Mouse (Mus musculus) liver, adult 2 months (tissue): ENCODE results near the gene Cpn2. TPM values are rescaled to one million over a fixed set of nuclear protein-coding genes. Genes with fewer than 3 reads are reported as not detected.

ENCODE experiments used
- DNase-seq: peaks from one replicate; pipeline ENCODE4 v3.0.0-alpha.2; 2011; ENCODE audit warnings: low read depth, low spot score; ENCODE audit errors: extremely low read depth
- H3K27ac ChIP-seq: fragments of 200-500 bp; replicated peaks from 2 replicates; pipeline ENCODE4 v1.5.1; 2012; ENCODE audit warnings: low read depth, mild to moderate bottlenecking, control low read depth, inconsistent platforms, low read length; ENCODE audit not compliant: insufficient read depth
- H3K27me3 ChIP-seq: fragments of 200-500 bp; 2 replicates; pipeline ENCODE4 v1.6.1; 2012; ENCODE audit warnings: mild to moderate bottlenecking, moderate library complexity, low read length, inconsistent platforms; ENCODE audit not compliant: control insufficient read depth, insufficient read depth
- H3K36me3 ChIP-seq: fragments of 200-500 bp; 2 replicates; pipeline ENCODE4 v1.6.1; 2012; ENCODE audit warnings: low read length, inconsistent platforms; ENCODE audit not compliant: control insufficient read depth, insufficient read depth
- H3K4me1 ChIP-seq: fragments of 200-500 bp; 2 replicates; pipeline ENCODE4 v1.6.1; 2011; ENCODE audit warnings: low read length; ENCODE audit not compliant: control insufficient read depth, insufficient read depth
- H3K4me3 ChIP-seq: fragments of 200-500 bp; 2 replicates; pipeline ENCODE4 v1.5.1; 2011; ENCODE audit warnings: low read depth, mild to moderate bottlenecking, control low read depth, low read length, moderate library complexity; ENCODE audit not compliant: insufficient read depth
- H3K79me2 ChIP-seq: fragments of 200-500 bp; 2 replicates; pipeline ENCODE4 v1.6.1; 2012; ENCODE audit warnings: inconsistent platforms, mild to moderate bottlenecking, low read length, moderate library complexity; ENCODE audit not compliant: control insufficient read depth, insufficient read depth
- H3K9ac ChIP-seq: fragments of 200-500 bp; 2 replicates; pipeline ENCODE4 v1.6.1; 2012; ENCODE audit warnings: low read depth, mild to moderate bottlenecking, control low read depth, inconsistent platforms, low read length
- CTCF ChIP-seq: fragments of 200-500 bp; IDR thresholded peaks from 2 replicates; pipeline ENCODE4 v1.5.1; 2011; ENCODE audit warnings: low read depth, low read length, control low read depth
- POLR2A ChIP-seq: fragments of 200-500 bp; IDR thresholded peaks from 2 replicates; pipeline ENCODE4 v1.6.1; 2011; ENCODE audit warnings: low read length, control low read depth; ENCODE audit not compliant: insufficient read depth; ENCODE audit errors: extremely low read depth
- WGBS: fragments of 180-500 bp; shearing (Covaris S2); methylation state at CpG from one replicate; pipeline ENCODE4 v1.1.7; 2018; 5-methylcytosine and 5-hydroxymethylcytosine counted together
- polyA plus RNA-seq: library from polyadenylated mRNA; depleted of rRNA; stranded (reverse); fragments of >200 nt; gene quantifications from 2 replicates; pipeline ENCODE4 v1.2.3, GENCODE M21; 2012
- total RNA-seq: library from RNA; depleted of rRNA; stranded (reverse); fragments of >200 nt; gene quantifications from 2 replicates; pipeline ENCODE4 v1.2.3, GENCODE M21; 2014

The Cpn2 gene
- total and polyA plus RNA-seq, 2 experiments = 137 to 263 TPM

DNA sequence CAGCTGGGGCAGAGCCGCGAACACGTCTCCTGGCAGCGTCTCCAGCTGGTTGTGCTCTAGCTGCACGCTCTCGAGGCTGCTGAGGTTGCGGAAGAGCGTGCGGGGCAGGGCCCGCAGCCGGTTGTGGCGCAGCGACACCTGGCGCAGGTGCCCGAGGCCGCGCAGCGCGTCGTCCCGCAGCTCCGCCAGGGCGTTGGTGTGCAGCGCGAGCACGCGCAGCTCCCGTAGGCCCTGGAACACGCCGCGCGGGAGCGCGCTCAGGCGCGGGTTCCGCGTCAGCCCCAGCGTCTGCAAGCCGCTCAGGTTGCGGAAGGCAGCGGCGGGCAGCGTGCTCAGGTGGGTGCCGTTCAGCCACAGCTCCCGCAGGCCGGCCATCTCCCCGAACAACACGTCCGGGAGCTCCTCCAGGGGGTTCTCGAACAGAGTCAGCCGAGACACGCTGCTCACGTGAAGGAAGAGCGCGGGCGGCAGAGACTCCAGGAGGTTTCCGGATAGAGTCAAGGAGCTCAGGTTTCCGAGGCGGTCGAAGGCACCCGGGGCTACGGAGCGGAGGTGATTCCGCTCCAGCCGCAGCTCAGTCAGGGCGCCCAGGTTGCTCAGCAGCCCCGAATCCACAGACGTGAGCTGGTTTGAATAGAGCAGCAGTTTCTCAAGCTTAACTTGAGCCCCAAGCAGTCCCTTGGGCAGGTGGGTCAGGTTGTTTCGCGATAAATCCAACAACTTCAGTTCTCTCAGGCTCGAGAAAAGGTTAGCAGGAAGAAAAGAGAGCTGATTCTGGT lies 41.5 kb upstream of the Cpn2 start:
- TF ChIP-seq POLR2A (no peak), CTCF (peak; percentile 54)
- peaks cover 17% of the 10 kb centered on the region for H3K4me1 ChIP-seq
- peak overlapping the region; percentile 48 for H3K4me3 ChIP-seq
- DNase-seq = peak; percentile 53
- 1% methylated on average over 72 of the region's 72 CpGs for WGBS
- peak overlapping the region; percentile 68 for H3K9ac ChIP-seq
- no peaks in the 10 kb centered on the region for H3K79me2 ChIP-seq
- peaks cover 3% of the 10 kb centered on the region; the same call in 1 of the 2 replicates for H3K36me3 ChIP-seq
- H3K27me3 ChIP-seq = no peaks in the 10 kb centered on the region
- no peak overlapping the region for H3K27ac ChIP-seq

- TF ChIP-seq CTCF = no peak
- TF ChIP-seq POLR2A = no peak
- no peak for DNase-seq
- Histone ChIP-seq H3K4me1 (peaks cover 17% of the 10 kb centered on the region), H3K9ac (peak overlapping the region; percentile 68), H3K4me3 (peak overlapping the region; percentile 48), H3K79me2 (no peaks in the 10 kb centered on the region), H3K36me3 (peaks cover 3% of the 10 kb centered on the region; the same call in 1 of the 2 replicates), H3K27me3 (no peaks in the 10 kb centered on the region), H3K27ac (no peak overlapping the region)
- WGBS = 28% methylated on average over 29 of the region's 29 CpGs
Measured at GRCm38 (mm10) chr16:30307961-30308615, 40.8 kb upstream of the Cpn2 start.

GRCm38 (mm10) chr16:30307306-30307705 lies 40.0 kb upstream of the Cpn2 start:
- Histone ChIP-seq H3K4me3 (no peak overlapping the region), H3K36me3 (0 out of 2 replicates have a peak, but pooled peaks cover 1% of the 10 kb centered on the region), H3K9ac (no peak overlapping the region), H3K27ac (no peak overlapping the region), H3K4me1 (peaks cover 17% of the 10 kb centered on the region), H3K27me3 (no peaks in the 10 kb centered on the region), H3K79me2 (no peaks in the 10 kb centered on the region)
- no peak for DNase-seq
- TF ChIP-seq POLR2A (no peak), CTCF (no peak)
- WGBS = 74% methylated on average over 12 of the region's 12 CpGs

DNA sequence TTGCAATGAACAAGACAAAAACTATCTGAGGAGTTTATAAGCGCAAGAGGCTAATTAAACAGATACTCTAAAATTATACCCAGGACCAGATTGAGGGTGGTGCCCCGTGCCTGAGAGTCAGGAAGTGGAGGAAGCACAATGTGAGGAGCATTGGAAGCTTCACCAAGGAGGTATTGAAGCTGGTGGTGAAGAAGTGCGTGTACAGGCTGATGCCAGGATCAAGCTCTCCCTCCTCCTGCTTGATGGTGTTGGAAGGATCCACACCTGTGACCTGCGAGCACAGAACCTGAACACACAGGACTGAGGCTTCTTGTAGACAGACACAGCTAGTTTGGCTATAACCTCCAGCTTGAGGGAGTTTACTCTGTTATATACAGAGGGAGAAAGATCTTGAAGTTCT lies 38.8 kb upstream of the Cpn2 start:
- Histone ChIP-seq H3K27ac (no peak overlapping the region), H3K36me3 (no peaks in the 10 kb centered on the region), H3K4me3 (no peak overlapping the region), H3K4me1 (peaks cover 17% of the 10 kb centered on the region), H3K9ac (no peak overlapping the region), H3K79me2 (no peaks in the 10 kb centered on the region), H3K27me3 (no peaks in the 10 kb centered on the region; the same call in 1 of the 2 replicates)
- no peak for DNase-seq
- TF ChIP-seq POLR2A (no peak), CTCF (no peak)
- WGBS = 89% methylated on average over 4 of the region's 4 CpGs

DNA sequence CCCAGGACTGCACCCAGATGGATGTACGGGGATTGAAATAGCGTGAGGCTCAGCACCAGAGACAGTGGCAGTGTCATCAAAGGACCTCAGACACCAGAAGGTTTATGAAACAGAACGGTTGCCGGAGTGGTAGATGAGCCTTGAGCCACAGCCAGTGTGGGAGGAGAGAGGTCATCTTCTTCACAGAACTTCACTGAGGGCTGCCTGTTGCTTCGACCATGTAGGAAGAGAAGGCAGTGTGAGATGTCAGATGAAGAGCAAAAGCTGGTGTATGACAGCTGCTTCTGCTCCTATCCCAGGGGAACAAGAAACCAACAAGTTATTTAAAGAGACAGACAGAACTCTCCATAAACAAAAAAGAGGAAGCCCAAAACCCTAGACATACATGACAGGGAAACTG lies 36.9 kb upstream of the Cpn2 start:
- TF ChIP-seq POLR2A (no peak), CTCF (no peak)
- Histone ChIP-seq H3K27me3 (no peaks in the 10 kb centered on the region; the same call in 1 of the 2 replicates), H3K4me1 (peaks cover 6% of the 10 kb centered on the region; the same call in 1 of the 2 replicates), H3K4me3 (no peak overlapping the region), H3K9ac (no peak overlapping the region), H3K36me3 (no peaks in the 10 kb centered on the region), H3K27ac (no peak overlapping the region), H3K79me2 (no peaks in the 10 kb centered on the region)
- 69% methylated on average over 5 of the region's 5 CpGs for WGBS
- no peak for DNase-seq

- H3K4me1 ChIP-seq = peaks cover 3% of the 10 kb centered on the region; the same call in 1 of the 2 replicates
- H3K9ac ChIP-seq = no peak overlapping the region
- no peak for DNase-seq
- H3K27ac ChIP-seq = no peak overlapping the region
- H3K4me3 ChIP-seq = no peak overlapping the region
- no peaks in the 10 kb centered on the region for H3K79me2 ChIP-seq
- WGBS = 91% methylated on average over 2 of the region's 2 CpGs
- H3K27me3 ChIP-seq = no peaks in the 10 kb centered on the region; the same call in 1 of the 2 replicates
- no peaks in the 10 kb centered on the region for H3K36me3 ChIP-seq
- TF ChIP-seq POLR2A = no peak
- no peak for TF ChIP-seq CTCF
Measured at GRCm38 (mm10) chr16:30303411-30303810, 36.1 kb upstream of the Cpn2 start.
